Mouse (Mus musculus): ENCODE results near the gene Il12rb2.

- no peak for TF ChIP-seq CTCF (IDR thresholded peaks at IDR 0.05; ENCODE audit: low read depth, low read length)
- TF ChIP-seq POLR2A (IDR thresholded peaks at IDR 0.05; ENCODE audit: insufficient read depth, low read length), result no peak
Observed at GRCm38 (mm10) chr6:67317068-67317467, 58.9 kb downstream of the Il12rb2 start.

Measured in ES-Bruce4 (cell line).